Mouse (Mus musculus) heart, postnatal 4 days (tissue): ENCODE results near the gene Uqcr11. TPM values are rescaled to one million over a fixed set of nuclear protein-coding genes. Genes with fewer than 3 reads are reported as not detected.

Experiments
- DNase-seq: peaks from one replicate; pipeline ENCODE4 v3.0.0; 2021
- microRNA-seq, 2 experiments: library from miRNA; unstranded; fragments of <30 nt; microRNA quantifications; one replicate each; pipeline ENCODE4 v1.2.0; 2021 to 2022
- total RNA-seq, 2 experiments: library from RNA; stranded (reverse); gene quantifications; 2 replicates each; pipeline ENCODE4 v1.2.3; 2021

Gene Uqcr11
- total RNA-seq, 2 experiments from 2014 or later, result 1,257 to 1,372 TPM

DNA sequence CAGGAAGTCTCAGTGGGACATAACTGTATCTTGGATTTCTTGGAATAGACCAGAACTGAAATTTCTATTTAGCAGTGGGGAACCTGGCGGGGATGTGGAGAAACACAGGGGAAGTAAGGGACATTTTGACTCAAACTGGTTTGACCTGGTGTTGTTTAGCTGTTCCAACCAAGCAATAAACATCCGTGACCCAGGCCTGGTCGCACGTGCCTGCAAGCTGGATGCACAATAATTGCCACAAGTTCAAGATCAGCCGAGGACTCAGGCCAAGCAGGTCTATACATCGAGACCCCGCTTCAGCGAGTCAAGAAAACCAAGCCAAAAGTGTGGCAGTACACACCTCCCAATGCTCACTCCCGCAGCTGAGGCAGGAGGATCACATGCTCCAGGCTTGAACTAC is 34.6 kb downstream of the Uqcr11 start:
- DNase-seq, result no peak

DNA sequence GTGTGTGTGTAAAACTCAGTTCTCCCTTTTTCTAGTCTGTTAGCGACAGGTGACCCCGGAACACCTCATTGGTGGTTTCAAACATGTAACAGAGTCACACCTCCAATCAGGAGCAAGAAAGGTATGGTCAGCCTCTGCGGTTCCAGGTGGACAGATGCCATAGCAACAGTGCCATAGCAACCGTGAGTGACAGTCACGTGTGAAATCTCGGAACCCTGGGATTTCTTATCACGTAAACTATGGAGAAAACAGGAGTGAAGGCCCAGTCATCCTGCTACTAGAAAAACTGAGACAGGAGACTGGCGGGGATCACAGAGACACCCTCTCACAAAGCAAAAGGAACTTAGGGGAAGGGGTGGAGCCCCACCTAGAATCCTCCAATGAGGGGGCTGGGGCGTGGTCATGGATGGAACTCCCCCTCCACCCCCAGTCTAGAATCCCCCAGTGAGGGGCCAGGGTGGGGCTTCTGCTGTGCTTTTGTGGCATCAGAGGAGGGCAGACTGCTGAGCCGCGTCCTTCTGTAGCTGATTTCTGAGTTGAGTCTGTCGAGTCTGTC is 35.1 kb downstream of the Uqcr11 start:
- DNase-seq, result no peak

DNA sequence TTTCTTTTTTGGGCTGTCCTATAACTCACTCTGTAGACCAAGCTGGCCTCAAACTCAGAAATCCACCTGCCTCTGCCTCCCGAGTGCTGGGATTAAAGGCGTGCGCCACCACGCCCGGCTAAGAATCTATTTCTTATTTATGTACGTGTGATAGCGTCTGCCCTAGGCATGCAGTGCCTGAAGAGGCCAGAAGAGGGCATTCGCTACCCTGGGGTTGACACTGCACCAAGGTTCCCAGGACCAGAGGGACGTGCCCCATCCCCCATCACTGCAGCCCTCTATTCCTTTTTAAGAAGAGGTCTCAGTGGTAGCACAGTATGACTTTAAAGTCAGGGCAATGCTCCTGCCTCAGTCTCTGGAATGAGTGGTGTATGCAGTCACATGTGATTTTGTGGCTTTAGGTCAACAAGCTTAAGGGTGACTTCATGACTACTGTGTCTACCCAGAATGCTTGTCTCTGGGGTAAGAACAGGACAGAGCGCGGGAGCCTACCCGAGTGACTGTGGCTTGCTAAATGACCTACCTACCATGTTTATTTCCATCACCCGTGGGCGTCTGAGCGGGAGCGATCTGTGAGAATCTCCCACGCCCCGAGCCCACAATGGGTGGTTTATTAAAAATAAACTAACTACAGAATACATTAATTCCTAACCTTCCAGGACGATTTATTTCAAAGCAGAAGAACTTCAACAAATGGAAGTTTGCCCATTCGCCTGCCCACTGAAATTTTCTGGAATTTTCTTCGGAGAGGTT is 36.5 kb downstream of the Uqcr11 start:
- DNase-seq, result no peak

DNA sequence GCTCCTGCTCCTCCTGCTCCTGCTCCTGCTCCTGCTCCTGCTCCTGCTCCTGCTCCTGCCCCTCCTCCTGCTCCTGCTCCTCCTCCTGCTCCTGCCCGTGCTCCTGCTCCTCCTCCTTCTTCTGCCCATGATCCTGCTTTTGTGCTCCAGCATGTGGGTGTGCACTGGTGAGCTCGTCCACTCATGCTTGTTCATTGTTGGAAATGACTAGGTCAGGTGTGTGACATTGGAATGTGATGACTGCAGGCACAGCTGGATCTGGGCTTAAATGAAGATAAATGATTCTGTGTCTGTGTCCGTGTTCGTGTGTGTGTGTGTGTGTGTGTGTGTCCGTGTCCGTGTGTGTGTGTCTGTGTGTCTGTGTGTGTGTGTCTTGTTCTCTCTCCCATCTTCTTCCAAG is 38.2 kb downstream of the Uqcr11 start:
- no peak for DNase-seq

DNA sequence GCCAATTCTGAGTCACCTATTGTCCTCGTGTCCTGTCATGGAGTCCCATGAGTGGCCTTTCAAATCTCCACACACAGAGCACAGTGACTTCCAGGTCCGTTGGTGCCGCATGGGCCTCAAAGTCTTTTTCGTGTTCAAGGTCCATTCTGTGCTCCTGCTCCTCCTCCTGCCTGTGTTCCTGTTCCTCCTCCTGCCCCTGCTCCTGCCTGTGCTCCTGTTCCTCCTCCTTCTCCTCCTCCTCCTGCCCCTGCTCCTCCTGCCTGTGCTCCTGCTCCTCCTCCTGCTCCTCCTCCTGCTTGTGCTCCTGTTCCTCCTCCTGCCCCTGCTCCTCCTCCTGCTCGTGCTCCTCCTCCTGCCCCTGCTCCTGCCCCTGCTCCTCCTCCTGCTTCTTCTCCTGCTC is 38.7 kb downstream of the Uqcr11 start:
- no peak for DNase-seq

DNA sequence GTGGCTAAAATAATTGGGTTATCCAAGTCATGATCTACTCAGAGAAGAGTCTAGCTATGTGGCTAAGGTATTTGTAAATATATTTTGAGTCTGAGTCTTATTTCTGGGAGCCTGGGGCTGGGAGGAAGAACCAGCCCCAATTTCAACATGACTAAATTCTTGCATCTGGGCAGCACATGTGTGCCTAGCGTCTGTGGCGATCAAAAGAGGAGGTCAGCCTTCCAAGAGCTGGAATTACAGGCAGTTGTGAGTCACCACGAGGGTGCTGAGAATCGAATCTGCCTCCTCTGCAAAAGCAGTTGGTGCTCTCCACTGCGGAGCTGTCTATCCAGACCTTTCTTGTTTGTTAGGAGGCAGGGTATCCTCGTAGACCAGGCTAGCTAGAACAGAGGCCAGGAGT is 40.9 kb downstream of the Uqcr11 start:
- no peak for DNase-seq

DNA sequence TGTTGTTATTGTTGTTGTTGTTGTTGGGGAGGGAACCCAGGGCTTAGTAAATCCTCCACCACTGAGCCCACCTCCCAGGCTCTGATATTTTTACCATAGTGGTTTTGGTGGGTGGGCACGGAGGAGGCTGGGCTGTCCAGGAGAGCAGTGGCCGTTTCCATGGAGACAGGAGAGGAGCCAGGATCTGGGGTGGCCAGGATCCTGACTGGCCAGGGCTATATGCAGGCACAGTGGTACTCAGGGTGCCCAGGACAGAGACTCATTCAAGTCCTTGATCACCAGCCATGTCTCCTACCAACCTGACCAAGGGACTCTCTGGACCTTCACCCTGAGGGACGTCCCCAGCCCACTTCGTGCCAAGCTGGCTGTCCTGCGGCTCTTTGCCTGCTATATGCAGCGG is 42.9 kb downstream of the Uqcr11 start:
- DNase-seq, result no peak

DNA sequence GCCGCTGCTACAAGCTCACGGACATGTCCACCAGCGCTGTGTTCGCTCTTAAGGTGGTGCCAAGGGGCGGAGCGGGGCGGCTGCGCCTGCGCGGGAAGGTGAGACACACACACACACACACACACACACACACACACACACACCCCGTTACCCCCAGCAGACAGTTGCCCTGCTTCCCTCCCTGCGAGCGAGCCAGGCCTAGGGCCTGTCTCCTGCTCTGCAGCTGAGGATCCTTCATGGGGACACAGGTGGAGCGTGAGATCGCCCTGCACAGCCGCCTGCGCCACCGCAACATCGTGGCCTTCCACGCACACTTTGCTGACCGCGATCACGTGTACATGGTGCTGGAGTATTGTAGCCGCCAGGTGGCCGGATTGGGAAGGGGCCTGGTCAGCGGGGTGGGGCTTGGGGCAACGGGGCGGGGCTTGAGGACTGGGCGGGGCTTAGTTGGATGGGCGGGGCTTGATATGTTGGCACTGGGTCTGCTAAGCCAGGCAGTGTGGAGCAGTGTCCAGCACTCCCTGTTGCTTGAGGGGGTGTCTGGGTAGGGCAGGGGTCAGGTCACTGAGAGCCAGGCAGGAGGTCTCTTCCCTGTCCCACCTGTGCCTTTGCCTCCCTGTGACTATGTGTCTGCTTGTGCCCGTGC is 48.5 kb downstream of the Uqcr11 start:
- DNase-seq, result peak; percentile 39

DNA sequence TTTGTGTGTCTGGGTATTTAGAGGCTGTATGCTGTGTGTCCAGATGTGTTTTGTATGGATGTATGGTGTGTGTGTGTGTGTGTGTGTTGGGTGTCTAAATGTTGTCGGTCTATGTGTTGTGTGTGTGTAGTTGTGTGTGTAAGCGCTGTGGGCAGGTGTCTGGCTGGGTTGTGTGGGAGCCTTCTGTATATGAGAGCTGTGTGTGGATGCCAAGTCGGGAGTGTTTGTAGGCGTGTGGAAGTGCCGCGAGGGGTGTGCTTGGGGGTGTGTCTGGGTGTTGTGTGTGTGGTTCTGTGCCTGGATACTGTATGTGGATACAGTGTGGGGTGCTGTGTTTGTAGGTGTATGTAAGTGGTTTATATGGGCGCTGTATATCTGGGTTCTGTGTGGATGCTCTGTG is 49.3 kb downstream of the Uqcr11 start:
- DNase-seq, result no peak

DNA sequence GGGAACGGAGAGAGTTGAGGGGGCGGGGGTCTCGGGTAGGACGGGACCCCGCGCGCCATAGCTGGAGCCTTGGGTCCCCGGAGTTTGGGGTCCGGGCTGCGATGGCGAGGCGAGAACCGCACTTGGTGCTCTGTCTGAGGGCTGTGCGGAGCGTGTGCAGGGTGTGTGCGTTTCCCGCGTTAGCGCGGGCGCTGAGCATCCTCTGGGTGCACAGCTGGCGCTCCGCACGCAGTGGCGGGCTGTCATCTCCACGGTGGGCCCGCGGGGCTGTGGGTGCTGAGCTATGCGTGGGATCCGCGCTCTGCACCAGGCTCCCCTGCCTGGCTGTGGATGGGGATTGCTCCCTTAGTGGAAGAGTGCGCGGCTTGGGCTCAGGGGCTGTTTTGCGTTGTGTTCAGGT is 49.9 kb downstream of the Uqcr11 start:
- no peak for DNase-seq

DNA sequence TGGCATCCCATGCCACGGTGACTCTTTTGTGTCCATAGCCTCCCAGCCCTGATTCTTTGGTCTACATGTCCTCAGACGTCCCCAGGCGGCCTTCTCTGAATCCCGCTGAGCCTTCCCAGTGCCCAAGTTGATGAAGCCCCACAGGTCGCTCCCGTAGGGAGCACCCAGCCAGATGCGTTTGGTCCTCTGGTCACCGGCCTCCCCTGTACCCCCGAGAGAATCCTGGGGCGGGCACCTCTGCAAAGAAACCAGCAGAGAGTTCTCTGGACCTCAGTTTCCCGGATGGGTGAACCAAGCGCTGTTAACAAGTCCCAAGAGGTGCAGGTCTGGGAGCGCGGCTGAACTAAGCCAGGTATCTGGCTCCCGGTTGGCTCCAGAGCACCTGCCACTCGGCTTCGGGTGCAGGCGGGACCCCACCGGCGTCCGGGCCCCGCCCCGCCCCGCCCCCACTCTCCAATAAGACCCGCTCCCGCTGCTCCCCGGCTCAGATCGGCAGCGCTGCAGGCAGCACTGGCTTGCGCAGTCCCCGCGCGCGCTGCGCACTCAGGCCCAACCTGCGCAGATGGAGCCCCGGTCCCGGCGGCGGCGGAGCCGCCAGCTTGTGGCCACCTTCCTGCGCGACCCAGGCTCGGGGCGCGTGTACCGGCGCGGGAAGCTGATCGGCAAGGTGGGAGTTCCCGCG is 50.5 kb downstream of the Uqcr11 start, which contains the start of gene Plk5:
Gene Plk5 (plus strand): TSS at position 459 of the 682 bp plus-strand sequence.
- no peak for DNase-seq

DNA sequence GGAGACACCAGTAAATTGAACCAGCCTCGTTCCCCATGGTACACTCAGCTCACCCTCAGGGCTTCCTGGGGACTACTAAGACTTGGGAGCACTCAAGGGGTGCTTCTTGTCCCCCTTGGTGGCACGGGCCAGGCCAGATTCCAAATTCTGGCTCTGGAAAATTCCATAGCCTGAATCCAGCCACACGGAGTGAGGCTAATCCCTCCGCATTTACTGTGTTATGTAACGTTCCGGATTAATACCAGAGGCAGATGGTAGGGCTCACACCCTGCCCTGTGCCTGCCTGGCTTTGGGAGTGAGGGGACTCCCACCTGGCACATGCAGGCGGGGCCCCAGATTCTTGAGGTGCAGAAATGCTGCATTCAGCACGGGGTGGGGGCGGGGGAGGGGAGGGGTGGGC is 51.2 kb downstream of the Uqcr11 start:
- DNase-seq, result no peak

Small RNA genes within 50 kb of the gene (microRNA-seq; reads per million reads assigned to microRNA genes)
- 0 reads per million in 2 experiments for gene Gm22721

Other genes starting within 250 kb of the Uqcr11 start
- 100 to 1,000 TPM; 163 to 193 TPM for gene Cirbp, start 240.8 kb downstream of the Uqcr11 start, total RNA-seq
- gene 1600002K03Rik, start 233.9 kb downstream of the Uqcr11 start, total RNA-seq, result 1 to 10 TPM; 1.9 to 4.9 TPM
- gene Efna2, start 227.3 kb downstream of the Uqcr11 start, total RNA-seq, result 1 to 10 TPM; 2.8 to 2.9 TPM
- 10 to 100 TPM; 22.8 to 26.7 TPM for gene Mum1, start 180.4 kb downstream of the Uqcr11 start, total RNA-seq
- 100 to 1,000 TPM; 480 to 520 TPM for gene Ndufs7, start 157.7 kb downstream of the Uqcr11 start, total RNA-seq
- gene Gamt, start 145.8 kb downstream of the Uqcr11 start, total RNA-seq, result 10 to 100 TPM; 18.5 to 23.4 TPM
- gene Dazap1, start 145.3 kb downstream of the Uqcr11 start, total RNA-seq, result 100 to 1,000 TPM; 131 to 140 TPM
- 1,000 to 10,000 TPM in 1 of 2 experiments, 100 to 1,000 TPM in 1; 949 to 1,003 TPM for gene Rps15, start 114.4 kb downstream of the Uqcr11 start, total RNA-seq
- 1 to 10 TPM; 6.0 to 6.2 TPM for gene Apc2, start 110.9 kb downstream of the Uqcr11 start, total RNA-seq
- gene 2310011J03Rik, start 86.3 kb downstream of the Uqcr11 start, total RNA-seq, result 10 to 100 TPM; 16.9 TPM
- gene Pcsk4, start 77.3 kb downstream of the Uqcr11 start, total RNA-seq, result 1 to 10 TPM; 1.3 to 2.0 TPM
- 1 to 10 TPM; 1.6 to 1.8 TPM for gene Reep6, start 76.9 kb downstream of the Uqcr11 start, total RNA-seq
- 10 to 100 TPM; 32.8 to 34.2 TPM for gene Adamtsl5, start 58.4 kb downstream of the Uqcr11 start, total RNA-seq
- gene Plk5, start 50.4 kb downstream of the Uqcr11 start, total RNA-seq, result not detected
- 10 to 100 TPM; 20.2 to 22.2 TPM for gene Mex3d, start 19.2 kb downstream of the Uqcr11 start, total RNA-seq
- 100 to 1,000 TPM; 137 to 140 TPM for gene Mbd3, start 7.3 kb downstream of the Uqcr11 start, total RNA-seq
- gene Tcf3, start 26.8 kb upstream of the Uqcr11 start, total RNA-seq, result 10 to 100 TPM; 58.6 to 60.1 TPM
- under 1 TPM in 1 of 2 experiments, not detected in 1; 0.05 TPM for gene Onecut3, start 88.0 kb upstream of the Uqcr11 start, total RNA-seq
- gene Atp8b3, start 132.3 kb upstream of the Uqcr11 start, total RNA-seq, result not detected
- 10 to 100 TPM; 22.4 to 26.2 TPM for gene Rexo1, start 154.7 kb upstream of the Uqcr11 start, total RNA-seq
- 10 to 100 TPM in 1 of 2 experiments, 1 to 10 TPM in 1; 9.6 to 10.4 TPM for gene Klf16, start 170.5 kb upstream of the Uqcr11 start, total RNA-seq
- 10 to 100 TPM; 93.6 to 95.0 TPM for gene Abhd17a, start 183.5 kb upstream of the Uqcr11 start, total RNA-seq
- gene Scamp4, start 196.0 kb upstream of the Uqcr11 start, total RNA-seq, result 10 to 100 TPM; 27.0 to 30.4 TPM
- 1 to 10 TPM; 2.6 to 2.9 TPM for gene Adat3, start 196.1 kb upstream of the Uqcr11 start, total RNA-seq
- 1 to 10 TPM in 1 of 2 experiments, under 1 TPM in 1; 0.79 to 1.2 TPM for gene Gm49322, start 199.2 kb upstream of the Uqcr11 start, total RNA-seq
- gene Csnk1g2, start 216.0 kb upstream of the Uqcr11 start, total RNA-seq, result 100 to 1,000 TPM; 142 to 162 TPM